Mouse (Mus musculus) intestine, embryonic 14.5 days (tissue): Measurements from ENCODE around the gene Atp6v0a2. TPM values are rescaled to one million over a fixed set of nuclear protein-coding genes. Genes with fewer than 3 reads are reported as not detected.

Experiments
- ATAC-seq: fragments of 200-750 bp; cut with Nextera tagmentation; replicated peaks from 2 replicates; pipeline ENCODE4 v1.8.0; 2017; ENCODE audit warnings: low read depth, moderate number of reproducible peaks, moderate TSS enrichment, moderate library complexity; ENCODE audit not compliant: low FRiP score, low TSS enrichment
- DNase-seq: peaks from one replicate; pipeline ENCODE4 v3.0.0-alpha.2; 2018; ENCODE audit warnings: low spot score
- H3K27ac ChIP-seq: fragments of 300-500 bp; sonication (generic); 2 replicates; pipeline ENCODE4 v1.5.1; 2014; ENCODE audit warnings: low read depth, mild to moderate bottlenecking, control low read depth
- H3K27me3 ChIP-seq: fragments of 300-500 bp; sonication (generic); replicated peaks from 2 replicates; pipeline ENCODE4 v1.6.1; 2014; ENCODE audit warnings: low read length, control low read depth; ENCODE audit not compliant: control insufficient read depth, insufficient read depth
- H3K36me3 ChIP-seq: fragments of 300-500 bp; sonication (generic); 2 replicates; pipeline ENCODE4 v1.6.1; 2014; ENCODE audit warnings: low read length, control low read depth; ENCODE audit not compliant: control insufficient read depth, insufficient read depth
- H3K4me1 ChIP-seq: fragments of 300-500 bp; sonication (generic); replicated peaks from 2 replicates; pipeline ENCODE4 v1.6.1; 2014; ENCODE audit warnings: low read length, control low read depth, mixed read lengths; ENCODE audit not compliant: control insufficient read depth, insufficient read depth
- H3K4me2 ChIP-seq: fragments of 300-500 bp; sonication (generic); 2 replicates; pipeline ENCODE4 v1.6.1; 2014; ENCODE audit warnings: low read length
- H3K4me3 ChIP-seq: fragments of 300-500 bp; sonication (generic); 2 replicates; pipeline ENCODE4 v1.5.1; 2014; ENCODE audit warnings: low read depth, low read length, control low read depth, mixed read lengths
- H3K9ac ChIP-seq: fragments of 300-500 bp; sonication (generic); 2 replicates; pipeline ENCODE4 v1.6.1; 2014; ENCODE audit warnings: mild to moderate bottlenecking, low read length
- H3K9me3 ChIP-seq: fragments of 300-500 bp; sonication (generic); 2 replicates; pipeline ENCODE4 v1.6.1; 2016; ENCODE audit warnings: low read length, control low read depth; ENCODE audit not compliant: control insufficient read depth
- WGBS: fragments of 180-500 bp; shearing (Covaris S2); extraction: QIAGEN DNeasy Blood & Tissue Kit; methylation state at CpG from one replicate; pipeline ENCODE4 v1.1.7; 2014; 5-methylcytosine and 5-hydroxymethylcytosine counted together
- polyA plus RNA-seq: library from polyadenylated mRNA; unstranded; fragments of >200 nt; fragmentation: Nextera tagmentation; extraction: Ambion mirVana; gene quantifications from 2 replicates; pipeline ENCODE4 v1.2.1, GENCODE M21; 2014

The Atp6v0a2 gene
- polyA plus RNA-seq, 1 experiment from 2014 or later, result 46.6 TPM

DNA sequence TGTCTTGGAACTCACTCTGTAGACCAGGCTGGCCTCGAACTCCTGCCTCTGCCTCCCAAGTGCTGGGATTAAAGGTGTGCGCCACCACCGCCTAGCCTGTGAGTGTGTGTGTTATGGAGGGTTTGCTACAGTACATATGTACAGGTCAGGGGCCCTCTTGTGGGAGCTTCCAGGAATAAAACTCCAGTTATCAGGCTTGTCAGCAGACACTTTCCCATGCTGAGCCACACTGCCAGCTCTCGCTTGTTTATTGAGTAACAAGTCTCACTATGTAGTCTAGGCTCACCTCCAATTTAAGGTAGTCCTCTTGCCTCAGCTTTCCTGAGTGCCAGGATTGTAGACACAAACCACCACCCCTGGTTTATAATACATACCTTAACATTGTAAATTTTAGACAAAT, 24.1 kb upstream of the Atp6v0a2 start:
- DNase-seq (no peak), ATAC-seq (no peak)
- H3K4me2 ChIP-seq, result no peak overlapping the region
- H3K4me1 ChIP-seq, result 0 out of 2 replicates have a peak, but pooled peaks cover 3% of the 10 kb centered on the region
- 0 out of 2 replicates have a peak, but pooled peaks cover 4% of the 10 kb centered on the region for H3K36me3 ChIP-seq
- H3K27ac ChIP-seq, result no peak overlapping the region
- no peaks in the 10 kb centered on the region for H3K9me3 ChIP-seq
- no peak overlapping the region for H3K4me3 ChIP-seq
- H3K9ac ChIP-seq, result no peak overlapping the region
- H3K27me3 ChIP-seq, result no peaks in the 10 kb centered on the region
- 91% methylated on average over 4 of the region's 4 CpGs for WGBS

DNA sequence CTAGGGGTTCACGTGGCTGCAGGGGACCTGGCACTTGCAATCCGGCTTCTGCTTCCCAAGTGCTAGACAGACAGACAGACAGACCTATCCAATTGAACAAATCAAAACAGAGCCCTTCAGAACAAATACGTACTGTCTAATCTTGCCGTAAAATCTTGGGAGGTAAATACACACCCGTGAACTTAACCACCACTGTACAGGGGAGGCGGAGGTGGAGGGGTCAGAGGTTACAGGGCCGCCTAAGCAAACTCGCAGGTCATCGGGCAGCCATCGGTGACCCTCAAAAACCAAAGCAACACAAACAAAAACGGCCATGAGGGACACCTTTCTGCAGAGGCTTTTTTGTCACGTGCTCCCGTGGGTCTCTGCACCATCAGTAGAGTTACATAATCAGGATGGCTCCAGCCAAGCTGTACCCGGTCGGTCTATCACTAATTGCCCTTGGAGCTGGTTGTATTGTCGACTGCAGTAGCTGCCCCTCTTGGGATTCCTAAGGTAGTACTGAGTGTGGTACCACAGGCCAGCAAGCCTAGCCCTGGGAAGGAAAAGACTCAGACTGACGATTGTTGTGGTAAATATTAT, 23.2 kb upstream of the Atp6v0a2 start:
- DNase-seq (no peak), ATAC-seq (no peak)
- Histone ChIP-seq H3K9me3 (no peaks in the 10 kb centered on the region), H3K27ac (no peak overlapping the region), H3K4me2 (no peak overlapping the region), H3K4me3 (no peak overlapping the region), H3K27me3 (no peaks in the 10 kb centered on the region), H3K36me3 (0 out of 2 replicates have a peak, but pooled peaks cover 4% of the 10 kb centered on the region), H3K9ac (no peak overlapping the region), H3K4me1 (no peaks in the 10 kb centered on the region)
- WGBS, result 76% methylated on average over 17 of the region's 17 CpGs

DNA sequence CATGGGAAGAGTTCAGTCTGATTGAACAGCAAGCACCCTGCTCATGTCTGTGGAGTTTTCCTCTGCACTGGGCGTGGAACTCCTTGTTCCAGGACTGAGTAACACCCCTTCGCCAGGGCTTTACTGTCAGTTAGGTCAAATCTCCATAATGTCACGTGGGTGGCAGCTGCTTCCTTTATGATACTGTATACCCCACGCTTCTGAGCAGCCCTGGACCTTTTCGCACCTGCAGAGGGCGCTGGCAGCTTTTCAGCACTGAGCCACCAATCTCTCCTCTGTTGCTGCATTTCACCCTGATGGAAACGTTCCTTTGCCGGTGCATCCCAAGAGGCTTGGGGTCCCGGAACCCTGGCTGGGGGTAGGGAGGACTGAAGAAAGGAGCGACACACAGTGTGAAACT, 17.4 kb upstream of the Atp6v0a2 start:
- Histone ChIP-seq H3K27ac (no peak overlapping the region), H3K4me2 (no peak overlapping the region), H3K9ac (no peak overlapping the region), H3K36me3 (peaks cover 3% of the 10 kb centered on the region; the same call in 1 of the 2 replicates), H3K4me3 (no peak overlapping the region), H3K4me1 (no peaks in the 10 kb centered on the region), H3K9me3 (no peaks in the 10 kb centered on the region), H3K27me3 (no peaks in the 10 kb centered on the region)
- no peak for ATAC-seq
- 73% methylated on average over 10 of the region's 10 CpGs for WGBS
- no peak for DNase-seq

DNA sequence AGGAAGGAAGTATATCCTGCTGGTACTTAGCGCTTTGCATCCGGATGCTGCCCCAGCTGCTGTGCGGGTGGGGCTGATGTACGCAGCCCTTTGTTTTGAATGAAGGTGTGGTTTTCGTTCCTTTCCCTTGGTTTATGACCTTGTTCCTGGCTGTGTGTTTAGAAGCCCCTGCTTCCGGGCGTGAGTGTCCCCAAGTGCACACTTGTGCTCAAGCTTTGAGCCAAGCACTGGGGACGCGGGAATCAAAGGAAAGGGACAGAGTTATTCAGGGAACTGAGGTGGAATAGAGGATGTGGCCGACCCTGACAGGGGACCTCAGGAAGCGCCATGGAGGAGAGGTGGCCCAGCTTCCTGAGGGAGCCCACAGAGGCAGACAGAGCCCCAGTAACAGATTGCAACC, 13.7 kb upstream of the Atp6v0a2 start:
- ATAC-seq (no peak), DNase-seq (no peak)
- Histone ChIP-seq H3K4me3 (no peak overlapping the region), H3K9me3 (no peaks in the 10 kb centered on the region), H3K36me3 (peaks cover 3% of the 10 kb centered on the region; the same call in 1 of the 2 replicates), H3K4me1 (no peaks in the 10 kb centered on the region), H3K9ac (no peak overlapping the region), H3K4me2 (no peak overlapping the region), H3K27me3 (no peaks in the 10 kb centered on the region), H3K27ac (0 out of 2 replicates have a peak overlapping the region, but pooled peaks have one; percentile 9)
- 82% methylated on average over 11 of the region's 11 CpGs for WGBS

DNA sequence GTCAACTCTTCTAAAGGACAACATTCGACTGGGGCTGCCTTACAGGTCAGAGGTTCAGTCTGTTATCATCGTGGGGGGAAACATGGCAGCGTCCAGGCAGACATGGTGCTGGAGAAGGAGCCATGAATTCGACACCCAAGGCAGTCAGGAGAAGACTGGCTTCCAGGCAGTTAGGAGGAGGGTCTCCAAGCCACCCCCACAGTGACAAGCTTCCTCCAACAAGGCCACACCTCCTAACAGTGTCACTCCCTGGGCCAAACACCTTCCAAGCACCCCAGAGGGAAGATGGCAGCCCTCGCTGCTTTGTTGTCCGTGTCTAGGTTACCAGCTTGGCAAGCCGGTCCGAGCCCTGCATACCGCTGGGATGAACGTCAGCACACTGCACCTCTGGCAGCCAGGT, 9.7 kb upstream of the Atp6v0a2 start:
- WGBS, result 81% methylated on average over 10 of the region's 10 CpGs

DNA sequence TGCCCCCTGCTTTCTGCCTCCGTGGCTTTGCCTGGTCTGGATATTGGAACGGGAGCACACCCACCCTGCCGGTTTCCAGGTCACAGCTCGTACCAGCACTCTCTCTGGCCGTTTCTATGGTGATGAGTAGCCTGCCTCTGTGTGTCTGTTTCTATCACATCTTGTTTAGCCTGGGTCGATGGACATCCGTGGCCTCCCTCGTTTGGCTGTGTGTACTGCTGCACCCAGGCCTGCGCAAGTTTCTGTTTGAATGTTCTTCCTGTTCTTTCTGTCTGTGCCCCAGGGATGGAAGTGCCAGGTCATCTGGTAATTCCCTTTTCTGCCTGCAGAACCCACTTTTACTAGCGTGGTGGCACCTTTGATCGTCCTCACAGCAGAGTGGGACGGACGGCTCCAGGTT, 7.0 kb upstream of the Atp6v0a2 start:
- H3K4me3 ChIP-seq, result no peak overlapping the region
- H3K27ac ChIP-seq, result no peak overlapping the region
- H3K4me1 ChIP-seq, result no peaks in the 10 kb centered on the region
- no peak overlapping the region for H3K9ac ChIP-seq
- DNase-seq (no peak), ATAC-seq (no peak)
- H3K9me3 ChIP-seq, result no peaks in the 10 kb centered on the region
- no peaks in the 10 kb centered on the region for H3K27me3 ChIP-seq
- 72% methylated on average over 13 of the region's 13 CpGs for WGBS
- no peak overlapping the region for H3K4me2 ChIP-seq
- H3K36me3 ChIP-seq, result no peaks in the 10 kb centered on the region

More for the DNA sequence above, 9.7 kb upstream of the Atp6v0a2 start:
- H3K27me3 ChIP-seq, result no peaks in the 10 kb centered on the region
- H3K36me3 ChIP-seq, result no peaks in the 10 kb centered on the region; the same call in 1 of the 2 replicates
- ATAC-seq (no peak), DNase-seq (no peak)
- H3K4me2 ChIP-seq, result no peak overlapping the region
- no peaks in the 10 kb centered on the region for H3K9me3 ChIP-seq
- H3K27ac ChIP-seq, result no peak overlapping the region
- H3K4me3 ChIP-seq, result no peak overlapping the region
- H3K9ac ChIP-seq, result no peak overlapping the region
- H3K4me1 ChIP-seq, result no peaks in the 10 kb centered on the region

DNA sequence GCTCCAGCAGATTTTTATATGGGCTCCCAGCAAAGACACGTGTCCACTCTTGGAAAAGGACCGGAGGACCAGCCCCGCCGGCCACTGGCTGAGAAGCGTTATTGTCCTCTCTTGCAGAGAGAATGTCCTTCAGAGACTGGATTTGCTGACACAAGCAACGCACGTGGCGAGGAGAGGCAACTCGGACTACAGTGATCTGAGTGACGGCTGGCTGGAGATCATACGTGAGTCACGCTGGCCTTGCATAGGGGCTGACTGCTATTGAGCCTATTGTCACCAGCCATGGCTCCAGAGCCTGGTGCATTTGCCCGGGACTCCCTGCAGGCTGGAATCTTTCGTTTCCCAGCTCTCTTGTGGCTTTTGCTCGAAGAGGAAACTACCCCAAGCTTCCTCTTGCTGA, 5.5 kb upstream of the Atp6v0a2 start:
- no peaks in the 10 kb centered on the region for H3K9me3 ChIP-seq
- H3K9ac ChIP-seq, result no peak overlapping the region
- 88% methylated on average over 15 of the region's 15 CpGs for WGBS
- no peak overlapping the region for H3K4me3 ChIP-seq
- ATAC-seq, result no peak
- H3K27ac ChIP-seq, result no peak overlapping the region
- H3K27me3 ChIP-seq, result no peaks in the 10 kb centered on the region
- H3K4me2 ChIP-seq, result no peak overlapping the region
- H3K36me3 ChIP-seq, result no peaks in the 10 kb centered on the region
- peaks cover under 1% of the 10 kb centered on the region for H3K4me1 ChIP-seq
- no peak for DNase-seq

DNA sequence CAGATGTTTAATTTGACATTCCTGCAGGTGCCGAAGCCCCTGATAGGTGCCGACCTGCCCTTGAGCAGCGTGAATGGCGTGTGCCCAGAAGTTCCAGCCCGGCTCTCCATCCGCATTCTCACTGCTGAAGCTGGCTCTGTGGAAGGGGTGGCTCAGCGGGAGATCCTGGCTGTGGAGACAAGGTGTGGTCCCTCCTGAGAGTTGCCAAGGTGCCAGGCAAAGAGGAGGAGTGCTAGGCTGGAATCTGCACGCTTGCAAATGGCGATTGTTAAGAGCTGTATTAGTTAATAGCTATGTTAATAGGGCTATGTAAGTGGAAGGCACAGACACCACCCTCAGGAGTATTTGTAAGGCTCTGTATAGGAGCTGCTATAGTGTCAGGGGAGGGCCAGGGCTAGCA, 4.1 kb upstream of the Atp6v0a2 start:
- 90% methylated on average over 9 of the region's 9 CpGs for WGBS
- H3K27ac ChIP-seq, result no peak overlapping the region
- peaks cover 6% of the 10 kb centered on the region for H3K4me1 ChIP-seq
- DNase-seq, result no peak
- H3K9ac ChIP-seq, result no peak overlapping the region
- H3K9me3 ChIP-seq, result no peaks in the 10 kb centered on the region
- no peaks in the 10 kb centered on the region for H3K27me3 ChIP-seq
- H3K4me3 ChIP-seq, result no peak overlapping the region
- H3K36me3 ChIP-seq, result no peaks in the 10 kb centered on the region
- no peak for ATAC-seq
- no peak overlapping the region for H3K4me2 ChIP-seq

DNA sequence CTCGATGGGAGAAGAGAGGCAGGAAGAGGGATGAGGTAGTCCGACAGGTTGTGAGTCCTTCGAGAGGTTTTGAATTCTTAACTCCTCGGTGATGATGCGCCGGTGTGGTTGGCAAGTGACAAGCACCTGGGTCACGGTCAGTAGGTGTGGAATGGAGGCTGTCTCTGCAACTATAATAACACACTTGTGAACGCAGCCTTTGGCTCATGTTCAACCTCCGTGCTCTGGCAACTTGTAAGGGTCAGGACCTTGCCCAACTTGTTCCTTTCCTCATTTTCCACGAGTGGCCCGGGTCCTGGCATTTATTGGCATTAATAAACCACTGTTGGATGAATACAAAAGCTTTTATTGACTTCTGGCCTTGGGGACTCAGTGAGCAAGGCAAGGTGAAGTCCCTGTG, 1.3 kb downstream of the Atp6v0a2 start:
- WGBS, result 15% methylated on average over 11 of the region's 11 CpGs
- DNase-seq, result no peak
- peak overlapping the region; percentile 71 for H3K9ac ChIP-seq
- ATAC-seq, result no peak
- H3K36me3 ChIP-seq, result peaks cover 8% of the 10 kb centered on the region; the same call in 1 of the 2 replicates
- H3K9me3 ChIP-seq, result no peaks in the 10 kb centered on the region
- peaks cover 17% of the 10 kb centered on the region for H3K4me1 ChIP-seq
- no peak overlapping the region for H3K27ac ChIP-seq
- peak overlapping the region; percentile 81 for H3K4me3 ChIP-seq
- H3K4me2 ChIP-seq, result peak overlapping the region; percentile 91
- H3K27me3 ChIP-seq, result no peaks in the 10 kb centered on the region
